Mouse (Mus musculus): Measurements from ENCODE around the gene Med7.

Gene Med7

DNA sequence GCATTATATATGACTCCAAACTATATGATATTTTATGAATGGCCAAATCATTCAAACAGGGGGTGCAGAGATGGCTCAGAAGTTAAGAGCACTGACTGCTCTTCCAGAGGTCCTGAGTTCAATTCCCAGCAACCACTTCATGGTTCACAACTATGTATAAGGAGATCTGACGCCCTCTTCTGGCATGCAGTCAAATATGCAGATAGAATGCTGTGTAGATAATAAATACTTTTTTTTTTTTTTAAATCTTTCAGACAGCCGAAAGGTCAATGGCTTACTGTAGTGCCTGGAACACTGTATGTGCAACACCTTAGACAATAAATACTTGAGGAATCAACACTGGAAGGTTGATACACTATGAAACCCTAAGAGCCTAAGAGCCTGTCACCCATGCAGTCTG, 6.6 kb upstream of the Med7 start:
- DNase-seq: no peak

DNA sequence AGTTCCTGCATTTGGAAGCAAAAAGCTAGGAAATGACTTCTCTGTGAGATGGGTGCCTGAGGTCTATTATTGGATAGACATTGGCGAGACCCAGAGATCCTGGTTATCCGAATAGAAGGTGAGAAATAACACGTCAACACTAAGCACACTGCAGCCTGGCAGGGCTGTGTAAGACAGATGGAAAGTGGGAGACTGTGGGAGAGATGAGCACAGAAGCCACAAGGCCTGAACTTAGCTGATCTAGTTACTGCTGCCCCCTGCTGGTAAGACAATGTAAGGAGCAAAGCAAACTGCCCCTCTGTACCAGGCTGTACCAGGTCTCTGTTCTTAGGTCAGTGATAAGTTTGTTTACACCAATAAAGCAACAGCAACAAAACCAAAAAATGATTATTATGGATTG, 5.6 kb upstream of the Med7 start:
- DNase-seq: peak; percentile 70 to 85

DNA sequence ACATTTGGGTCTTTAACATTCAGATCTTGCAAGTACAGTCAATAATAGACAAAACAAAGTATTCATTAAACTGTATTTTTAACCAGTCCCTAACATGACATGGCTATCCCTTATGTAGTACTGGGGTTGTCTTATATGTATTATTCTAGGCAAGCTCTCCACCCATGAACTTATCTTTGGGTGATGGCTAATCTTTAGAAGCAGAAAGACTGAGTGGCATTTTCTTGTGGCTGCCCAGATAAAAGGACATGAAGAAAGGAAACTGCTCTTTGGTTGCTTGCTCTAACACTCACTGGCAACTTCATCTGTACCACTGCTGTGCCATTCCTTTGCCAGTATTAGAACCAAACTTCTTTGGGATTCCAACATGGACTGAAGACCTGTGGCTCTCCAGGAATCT, 1.4 kb upstream of the Med7 start:
- DNase-seq: no peak

DNA sequence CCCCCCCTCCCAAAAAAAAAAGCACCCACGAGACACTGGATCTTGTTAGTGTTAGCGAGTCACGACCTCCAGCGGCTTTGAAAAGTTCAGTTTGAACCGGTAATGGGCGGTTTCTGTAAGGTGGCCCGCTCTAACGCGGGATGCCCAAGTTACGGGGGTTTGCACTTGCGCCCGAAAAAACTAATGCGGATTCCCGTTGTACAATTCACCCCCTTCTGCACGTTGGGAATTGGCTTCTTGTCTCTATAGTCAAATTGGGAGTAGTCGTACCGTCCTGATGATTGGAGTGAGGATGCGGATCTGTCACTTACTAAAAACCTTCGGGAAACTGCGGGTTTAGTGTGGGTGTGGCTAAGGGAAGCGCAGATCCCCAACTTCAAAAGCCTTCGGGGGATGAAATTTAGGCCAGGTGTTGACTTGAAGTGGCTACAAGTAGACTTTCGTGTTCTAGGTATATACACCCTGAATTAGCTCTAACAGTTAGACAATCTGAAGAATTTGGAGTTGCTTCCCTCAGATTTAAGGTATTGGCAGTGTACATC, 805 bp downstream of the Med7 start:
- no peak for DNase-seq

DNA sequence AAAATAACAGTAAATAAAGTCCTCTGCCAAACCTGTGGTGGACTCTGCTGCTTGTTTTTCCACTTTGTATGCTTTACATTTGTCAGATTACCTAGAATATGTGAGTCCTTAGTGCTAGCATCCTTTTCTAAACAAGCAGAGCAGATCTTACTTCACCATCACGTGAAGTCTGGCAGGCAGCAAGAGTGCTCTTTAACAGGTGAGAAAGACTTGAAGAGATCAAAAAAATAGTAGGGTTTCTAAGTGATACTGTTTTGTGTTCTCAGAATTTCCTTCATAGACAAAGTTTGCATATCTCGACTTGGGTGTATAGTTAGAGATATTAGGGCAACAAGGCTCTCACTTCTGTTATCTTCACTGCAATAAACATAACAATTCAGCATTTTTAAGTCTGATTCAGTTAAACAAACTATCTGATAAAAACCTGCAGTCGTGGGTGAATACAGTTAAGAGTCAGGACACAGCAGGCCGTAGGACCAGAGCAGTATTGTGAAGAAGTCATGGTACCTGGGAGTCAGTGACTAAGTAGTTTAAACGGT, 2.3 kb downstream of the Med7 start:
- DNase-seq: no peak

DNA sequence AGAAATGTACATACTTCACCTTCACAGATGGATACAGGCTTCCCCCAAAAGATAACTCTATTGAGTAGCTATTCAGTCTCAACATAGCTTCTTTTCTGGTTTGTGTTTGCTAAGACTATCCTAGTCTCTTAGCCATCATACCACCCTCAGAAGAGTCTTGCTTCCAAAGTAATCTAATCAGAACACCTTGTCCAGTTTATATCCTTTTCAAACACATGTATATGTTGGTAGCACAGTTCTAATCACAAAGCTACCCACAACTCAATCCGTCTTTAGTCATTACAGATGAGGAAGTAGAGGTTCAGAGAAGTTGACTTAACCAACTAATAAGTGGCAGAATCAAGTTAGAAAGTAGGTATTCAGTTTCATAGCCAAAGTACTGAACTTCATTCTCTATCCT, 5.0 kb downstream of the Med7 start:
- no peak for DNase-seq

DNA sequence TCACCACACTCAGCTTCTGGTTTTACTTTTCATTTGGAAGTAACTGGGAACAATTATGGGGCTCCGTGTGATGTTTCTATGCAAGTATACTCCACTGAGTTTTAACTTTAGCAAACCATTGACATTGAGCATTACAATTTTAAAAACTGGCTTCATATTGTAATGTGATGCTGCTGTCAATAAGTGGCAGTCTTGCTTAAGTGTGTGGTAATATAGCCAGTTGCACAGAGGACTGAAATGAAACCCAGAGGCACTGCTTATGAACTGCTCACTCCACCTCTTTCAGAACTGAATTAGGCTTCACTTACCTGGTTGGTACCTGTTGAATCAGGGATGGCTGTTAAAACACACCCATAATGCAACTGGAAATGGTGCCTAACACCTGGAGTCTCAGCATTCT, 6.4 kb downstream of the Med7 start:
- DNase-seq: no peak

DNA sequence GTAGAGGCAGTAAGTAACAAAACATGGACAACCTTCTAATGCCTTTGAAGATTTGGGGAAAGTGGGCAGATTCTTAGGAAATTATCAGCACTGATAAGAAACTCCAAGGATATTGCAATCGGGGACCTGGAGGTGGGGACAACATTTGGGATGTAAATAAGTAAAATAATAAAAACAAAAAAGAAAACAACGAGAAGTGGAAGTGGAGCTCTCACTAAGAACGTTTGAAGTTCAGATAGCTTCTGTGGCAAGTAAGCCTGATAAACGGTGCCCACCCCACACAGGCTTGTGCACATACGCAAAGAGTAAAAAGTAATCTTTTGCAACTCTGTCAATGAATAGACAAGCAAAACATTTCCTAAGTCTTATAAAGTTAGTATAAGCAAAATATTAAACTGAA, 7.3 kb downstream of the Med7 start:
- no peak for DNase-seq

DNA sequence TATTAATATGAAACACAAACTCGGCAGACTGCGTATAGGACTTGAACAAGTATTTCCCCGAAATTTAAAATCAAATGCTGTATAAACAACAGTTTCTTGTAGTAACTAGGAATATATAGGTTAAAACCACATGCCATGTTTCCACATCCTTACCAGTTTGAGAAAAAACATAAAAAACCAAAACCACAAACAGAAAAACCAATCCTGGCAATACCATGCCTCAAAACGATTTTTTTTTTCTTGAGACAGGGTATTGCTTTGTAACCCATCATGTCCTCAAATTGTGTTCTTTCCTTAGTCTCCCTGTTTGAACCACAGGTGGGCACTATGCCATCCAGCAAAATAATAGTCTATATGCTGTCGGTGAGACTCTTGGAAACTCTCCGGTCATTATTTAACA, 9.4 kb downstream of the Med7 start:
- DNase-seq: no peak

DNA sequence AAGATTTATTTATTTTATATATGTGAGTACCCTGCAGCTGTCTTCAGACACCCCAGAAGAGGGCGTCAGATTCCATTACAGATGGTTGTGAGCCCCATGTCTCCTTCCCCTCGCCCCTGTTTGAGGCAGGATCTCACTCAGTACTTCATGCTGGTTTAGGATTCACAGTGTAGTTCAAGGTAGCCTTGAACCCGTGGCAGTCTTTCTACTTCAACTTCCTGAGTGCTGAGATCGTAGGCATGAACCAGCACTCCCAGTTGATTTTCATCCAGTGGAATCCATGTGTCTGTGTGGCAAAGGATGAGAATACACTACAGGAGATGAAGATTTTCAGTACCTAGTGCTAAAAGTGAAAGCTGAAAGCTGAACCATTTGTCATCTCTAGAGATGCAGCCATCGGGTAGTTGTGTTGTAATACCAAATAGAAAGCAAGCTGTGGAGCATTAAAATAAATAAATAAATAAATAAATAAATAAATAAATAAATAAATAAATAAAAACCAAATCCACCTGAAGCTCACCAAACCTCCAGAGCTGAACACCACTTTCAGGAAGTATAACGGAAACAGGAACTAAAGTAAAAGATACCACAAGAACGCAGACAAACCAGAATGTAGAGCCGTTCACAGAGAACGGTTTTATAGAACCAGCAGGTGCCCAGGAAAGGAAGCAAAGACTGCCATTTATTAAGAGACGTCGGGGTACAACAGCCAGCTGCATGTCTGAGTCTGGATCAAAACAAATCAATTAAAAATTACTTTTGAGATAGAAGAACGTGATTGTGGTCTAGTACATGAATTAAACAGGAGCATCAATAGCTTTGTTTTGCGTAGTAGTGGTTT, 11.1 kb downstream of the Med7 start:
- DNase-seq: no peak

DNA sequence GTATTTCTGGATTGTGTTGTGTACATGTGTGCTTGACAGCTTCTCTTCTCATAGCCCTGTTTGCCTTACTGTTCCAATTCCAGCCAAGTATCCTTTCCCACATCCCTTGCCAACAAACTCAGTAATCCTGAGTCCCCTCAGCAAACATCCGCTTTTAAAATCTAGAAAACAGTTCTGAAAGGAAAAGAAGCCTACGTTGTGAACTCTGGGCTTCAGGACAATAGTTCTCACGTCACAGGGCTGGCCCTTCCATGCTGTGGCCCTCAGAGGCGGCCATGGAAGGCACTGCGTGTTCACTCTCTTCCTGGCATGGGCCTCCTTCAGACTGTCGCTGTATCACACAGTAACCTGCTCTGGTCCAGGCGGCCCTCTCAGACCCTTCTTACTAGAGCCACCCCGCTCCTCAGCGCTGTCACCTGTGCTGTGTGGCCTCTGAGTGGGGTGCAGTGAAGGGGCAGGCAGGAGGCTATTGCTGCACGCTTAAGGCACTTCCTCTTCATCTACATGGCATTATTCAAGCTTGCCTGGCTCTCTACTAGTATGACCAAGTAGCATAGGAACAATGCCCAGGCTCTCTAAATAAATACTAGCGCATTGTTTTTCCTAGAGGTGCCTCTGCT, 12.8 kb downstream of the Med7 start:
- DNase-seq: no peak

DNA sequence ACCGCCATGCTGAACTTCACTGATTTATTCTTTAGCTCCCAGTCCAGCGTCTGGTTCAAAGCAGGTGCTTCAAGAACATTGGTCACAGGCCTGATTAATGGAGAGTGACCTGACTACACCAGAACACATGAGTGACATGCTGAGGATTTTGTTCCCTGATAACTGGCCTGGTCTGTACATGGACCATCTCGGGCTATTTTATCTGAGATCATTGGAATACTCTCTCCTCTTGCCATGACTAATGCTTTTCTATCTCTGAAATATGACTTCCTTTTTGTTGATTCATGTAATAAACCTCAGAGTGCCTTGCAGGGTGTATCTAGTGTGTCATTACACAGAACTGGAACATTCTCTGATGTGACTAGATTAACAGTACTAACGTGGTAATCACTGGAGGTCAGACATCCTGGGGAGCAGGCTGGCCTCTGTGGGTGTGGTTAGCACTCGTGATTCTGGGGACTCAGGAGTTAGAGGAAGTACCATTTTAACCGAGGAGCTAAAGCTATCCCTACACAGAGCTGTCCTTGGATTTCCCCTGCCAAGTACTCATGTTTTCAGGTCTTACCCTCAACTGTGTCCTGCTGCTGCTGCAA, 17.8 kb downstream of the Med7 start, which contains the start of gene Havcr2:
Gene Havcr2, plus strand, starts transcription at position 483 of the 593 bp plus-strand sequence.
- DNase-seq: no peak

DNA sequence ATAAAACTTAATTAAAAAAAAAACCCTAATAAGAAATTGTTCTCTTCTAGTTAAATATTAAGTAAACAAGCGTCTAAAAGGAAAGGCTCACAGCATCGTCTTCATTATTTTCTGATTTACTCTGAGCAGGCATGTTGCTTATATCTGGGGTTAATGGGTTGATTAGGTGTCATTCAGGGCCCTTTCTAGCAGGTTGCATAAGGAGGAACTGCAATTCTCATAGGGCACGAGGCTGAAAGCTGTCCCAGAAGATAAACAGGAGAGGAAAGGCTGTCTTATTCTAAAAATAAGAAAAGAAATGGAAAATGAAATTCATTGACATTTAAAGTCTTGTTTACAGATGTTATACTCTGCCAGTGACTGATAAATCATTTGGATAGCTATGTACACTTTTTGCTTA, 23.2 kb downstream of the Med7 start:
- DNase-seq: no peak

DNA sequence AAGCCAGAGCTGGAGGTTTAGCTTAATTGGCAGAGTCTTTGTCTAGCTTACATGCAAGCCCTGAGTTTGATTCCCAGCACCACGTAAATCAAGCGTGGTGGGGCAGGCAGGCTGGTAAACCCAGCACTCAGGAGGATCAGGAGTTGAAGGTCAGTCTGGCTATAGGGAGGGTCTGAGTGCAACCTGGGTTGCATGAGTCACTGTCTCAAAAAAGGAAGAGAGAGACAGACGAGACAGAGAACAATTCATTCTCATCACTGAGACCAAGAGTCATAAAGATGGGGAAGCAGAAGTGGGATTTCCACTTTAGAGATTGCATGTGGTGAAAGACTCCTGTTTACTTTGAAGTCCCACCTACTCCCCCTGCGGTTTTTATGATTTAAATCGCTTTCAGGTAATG, 24.6 kb downstream of the Med7 start:
- no peak for DNase-seq

DNA sequence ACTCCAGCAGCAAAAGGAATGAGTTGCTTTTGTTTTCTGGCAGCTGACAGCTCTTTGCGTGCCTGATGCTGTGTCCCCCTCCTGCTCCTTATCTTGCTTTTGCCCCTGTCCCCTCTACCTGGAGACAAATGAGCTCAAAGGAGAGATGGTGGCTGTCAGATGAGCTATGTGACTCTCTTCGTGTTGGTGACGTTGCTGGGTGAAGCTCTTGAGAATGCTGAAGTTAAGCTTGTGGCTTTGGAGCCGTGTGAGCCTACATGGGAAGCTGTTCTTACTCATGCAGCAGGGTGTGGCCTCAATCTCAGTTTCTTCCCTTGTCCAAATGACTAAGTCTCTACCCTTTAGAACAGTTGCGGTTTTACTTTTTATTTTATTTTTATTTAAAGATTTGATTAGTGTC, 25.2 kb downstream of the Med7 start:
- DNase-seq: no peak

DNA sequence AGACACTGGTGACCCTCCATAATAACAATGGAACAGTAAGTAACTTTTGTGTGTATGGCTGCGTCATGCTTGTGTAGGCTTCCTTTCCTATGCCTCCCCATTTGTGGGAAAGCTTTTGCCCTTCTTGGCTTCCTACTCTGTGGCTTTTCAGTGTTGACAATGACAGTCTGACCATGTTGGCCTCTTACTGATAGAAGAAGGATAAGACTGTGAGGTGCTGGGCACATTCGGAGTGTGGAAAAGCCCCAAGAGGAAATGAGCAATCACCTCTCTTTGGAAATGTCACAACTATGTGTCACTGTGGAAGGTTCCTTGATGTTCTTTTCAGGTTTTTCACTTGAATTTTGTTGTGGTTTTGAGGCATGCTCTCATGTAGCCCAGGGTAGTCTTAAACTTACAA, 30.2 kb downstream of the Med7 start:
- DNase-seq: no peak

DNA sequence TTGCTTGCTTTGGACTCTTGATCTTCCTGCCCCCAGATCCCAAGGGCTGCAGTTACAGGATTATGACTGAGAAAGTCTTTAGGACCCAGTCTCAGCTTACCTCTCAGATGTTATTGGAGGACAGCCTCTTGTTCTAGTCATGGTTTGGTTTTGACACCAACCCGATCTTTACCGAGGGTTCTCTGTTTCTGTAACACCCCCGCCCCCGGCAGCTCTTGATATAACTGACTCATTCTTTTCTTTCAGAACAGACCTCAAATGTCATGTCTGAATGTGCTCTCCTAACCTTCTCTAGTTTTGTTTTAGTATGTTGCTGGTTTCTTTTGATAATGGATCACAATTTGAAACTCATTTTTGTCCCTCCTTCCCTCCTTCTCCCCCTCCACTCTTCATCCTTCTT, 37.5 kb downstream of the Med7 start:
- DNase-seq: no peak

DNA sequence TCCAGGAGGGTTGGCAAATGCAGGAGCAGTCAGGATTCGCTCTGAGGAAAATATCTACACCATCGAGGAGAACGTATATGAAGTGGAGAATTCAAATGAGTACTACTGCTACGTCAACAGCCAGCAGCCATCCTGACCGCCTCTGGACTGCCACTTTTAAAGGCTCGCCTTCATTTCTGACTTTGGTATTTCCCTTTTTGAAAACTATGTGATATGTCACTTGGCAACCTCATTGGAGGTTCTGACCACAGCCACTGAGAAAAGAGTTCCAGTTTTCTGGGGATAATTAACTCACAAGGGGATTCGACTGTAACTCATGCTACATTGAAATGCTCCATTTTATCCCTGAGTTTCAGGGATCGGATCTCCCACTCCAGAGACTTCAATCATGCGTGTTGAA, 42.6 kb downstream of the Med7 start:
- DNase-seq: no peak

DNA sequence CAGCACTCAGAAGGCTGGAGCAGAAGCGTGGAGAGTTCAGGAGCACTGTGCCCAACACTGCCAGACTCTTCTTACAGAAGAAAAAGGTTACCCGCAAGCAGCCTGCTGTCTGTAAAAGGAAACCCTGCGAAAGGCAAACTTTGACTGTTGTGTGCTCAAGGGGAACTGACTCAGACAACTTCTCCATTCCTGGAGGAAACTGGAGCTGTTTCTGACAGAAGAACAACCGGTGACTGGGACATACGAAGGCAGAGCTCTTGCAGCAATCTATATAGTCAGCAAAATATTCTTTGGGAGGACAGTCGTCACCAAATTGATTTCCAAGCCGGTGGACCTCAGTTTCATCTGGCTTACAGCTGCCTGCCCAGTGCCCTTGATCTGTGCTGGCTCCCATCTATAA, 43.8 kb downstream of the Med7 start:
- no peak for DNase-seq

DNA sequence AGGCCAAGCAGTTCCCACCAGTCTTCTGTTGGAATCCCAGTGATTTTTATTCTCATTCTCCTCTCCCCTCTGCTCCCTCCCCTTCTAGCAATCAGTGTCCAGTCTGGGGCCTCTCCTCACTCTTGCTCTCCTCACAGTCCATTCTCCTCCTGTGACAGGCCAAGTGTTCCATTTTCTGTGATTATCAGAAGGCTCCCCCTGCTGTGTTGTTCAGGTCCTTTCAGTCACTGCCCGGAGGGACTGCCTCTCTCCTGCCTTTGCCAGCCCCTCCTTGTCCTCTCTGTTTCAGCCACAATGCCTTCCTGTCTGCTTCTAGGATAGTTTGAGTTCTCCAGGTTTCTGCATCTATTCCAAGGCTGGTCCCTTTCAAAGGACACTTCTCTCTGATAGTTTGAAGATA, 51.5 kb downstream of the Med7 start:
- no peak for DNase-seq

DNA sequence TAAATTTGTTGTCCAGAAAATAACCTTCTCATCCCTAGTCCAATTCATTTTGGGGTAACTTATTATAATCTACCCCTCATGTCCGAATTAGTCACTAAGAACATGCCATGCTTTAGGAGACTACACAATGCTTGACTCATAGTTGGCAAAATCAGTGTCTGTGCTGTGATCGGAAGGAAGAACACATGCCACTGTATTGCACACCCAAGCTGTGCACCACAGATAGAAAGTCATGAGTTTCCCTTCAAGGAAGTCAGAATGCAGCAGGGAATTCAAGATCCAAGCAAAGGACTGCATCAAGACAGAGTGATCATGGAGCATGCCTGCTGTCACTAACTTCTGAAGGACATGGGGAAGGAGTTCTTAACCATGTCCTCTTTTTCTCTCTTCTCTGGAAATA, 51.9 kb downstream of the Med7 start:
- no peak for DNase-seq

All from kidney, postnatal 25 days (tissue).